Mouse (Mus musculus): ENCODE results near the gene Btbd9.

DNA sequence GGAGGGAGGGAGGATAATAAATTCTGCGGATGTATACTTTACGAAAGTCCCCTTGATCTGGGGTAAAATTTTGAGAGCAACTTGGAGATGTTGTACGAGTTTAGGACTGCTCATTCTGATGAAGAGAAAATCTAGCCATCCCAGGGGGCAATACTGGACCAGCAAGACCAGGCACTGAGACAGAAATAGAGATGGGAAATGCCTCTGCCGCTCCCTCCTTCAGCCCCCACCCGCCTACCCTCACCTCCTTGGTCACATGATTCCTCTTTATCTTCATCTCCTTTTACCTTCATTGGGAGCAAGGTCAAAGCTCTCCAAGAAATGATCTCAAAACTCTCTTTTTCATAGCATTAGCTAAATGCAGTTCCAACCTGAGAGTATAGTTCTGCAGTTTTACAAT is 88.6 kb downstream of the Btbd9 start:
- TF ChIP-seq POLR2A (IDR thresholded peaks at IDR 0.05; ENCODE audit: extremely low read depth, insufficient read depth, low read length) = no peak
- no peak for TF ChIP-seq CTCF (IDR thresholded peaks at IDR 0.05; ENCODE audit: low read depth, low read length)
